Mouse (Mus musculus) ES-E14 (cell line): Measurements from ENCODE around the gene Hpd. TPM values are rescaled to one million over a fixed set of nuclear protein-coding genes. Genes with fewer than 3 reads are reported as not detected.
A peak's percentile ranks its signal among the peaks of the same experiment; 100 is the strongest.

Experiments
- DNase-seq: peaks from one replicate; pipeline ENCODE4 v3.0.0-alpha.2; 2013; ENCODE audit warnings: low read depth, low spot score
- H3K27ac ChIP-seq: 2 replicates; pipeline ENCODE4 v1.5.1; 2012; ENCODE audit warnings: low read depth, mild to moderate bottlenecking, low read length, moderate library complexity, mixed read lengths; ENCODE audit not compliant: poor library complexity, insufficient read depth, severe bottlenecking
- H3K36me3 ChIP-seq: 2 replicates; pipeline ENCODE4 v1.6.1; 2012; ENCODE audit warnings: mild to moderate bottlenecking, low read length, moderate library complexity, mixed read lengths; ENCODE audit not compliant: control insufficient read depth, poor library complexity, insufficient read depth, severe bottlenecking
- H3K4me1 ChIP-seq, 2 experiments: fragments of 150-350 bp in 1 of 2; sonication (generic) in 1 of 2; 2 replicates each; pipeline ENCODE4 v1.6.1; 2012; ENCODE audit warnings: low read length in 2 of 2, mild to moderate bottlenecking in 1 of 2, mixed read lengths in 1 of 2; ENCODE audit not compliant: control insufficient read depth in 2 of 2, insufficient read depth in 2 of 2, poor library complexity in 1 of 2
- H3K4me3 ChIP-seq, 2 experiments: fragments of 150-350 bp in 1 of 2; sonication (generic) in 1 of 2; 2 replicates each; pipeline ENCODE4 v1.5.1; 2012; ENCODE audit warnings: low read length in 2 of 2, low read depth in 1 of 2, mild to moderate bottlenecking in 1 of 2, mixed read lengths in 1 of 2; ENCODE audit not compliant: insufficient read depth in 1 of 2, poor library complexity in 1 of 2, severe bottlenecking in 1 of 2
- H3K9ac ChIP-seq: 2 replicates; pipeline ENCODE4 v1.6.1; 2012; ENCODE audit warnings: low read depth, mild to moderate bottlenecking, low read length, mixed read lengths; ENCODE audit not compliant: poor library complexity, insufficient read depth, severe bottlenecking
- H3K9me3 ChIP-seq: fragments of 150-350 bp; sonication (generic); 2 replicates; pipeline ENCODE4 v1.6.1; 2012; ENCODE audit warnings: low read depth, mild to moderate bottlenecking, low read length; ENCODE audit not compliant: control insufficient read depth, insufficient read depth
- CHD2 ChIP-seq: IDR thresholded peaks from 2 replicates; pipeline ENCODE4 v1.6.1; 2014; ENCODE audit warnings: mild to moderate bottlenecking, low read depth, low read length, inconsistent platforms
- HCFC1 ChIP-seq: IDR thresholded peaks from 2 replicates; pipeline ENCODE4 v1.6.1; 2012; ENCODE audit warnings: low read length, inconsistent platforms, borderline replicate concordance; ENCODE audit not compliant: insufficient read depth
- MAFK ChIP-seq: IDR thresholded peaks from 2 replicates; pipeline ENCODE4 v1.6.1; 2014; ENCODE audit warnings: mild to moderate bottlenecking, low read depth, low read length, inconsistent platforms; ENCODE audit not compliant: insufficient read depth
- ZC3H11A ChIP-seq: IDR thresholded peaks from 2 replicates; pipeline ENCODE4 v1.6.1; 2012; ENCODE audit warnings: low read depth, mild to moderate bottlenecking, inconsistent platforms, low read length, borderline replicate concordance
- ZNF384 ChIP-seq: IDR thresholded peaks from 2 replicates; pipeline ENCODE4 v1.6.1; 2012; ENCODE audit warnings: low read depth, low read length, inconsistent platforms
- in situ Hi-C, 2 experiments: fragments of 600-800 bp; cut with MboI; formaldehyde crosslinking; loops; one replicate each; pipeline ENCODE4 v1.15.1; 2025; ENCODE audit warnings: low sequenced_read_pairs in 2 of 2, inconsistent platforms in 1 of 2; ENCODE audit not compliant: unreplicated experiment in 2 of 2
- total RNA-seq: library from RNA; depleted of rRNA; stranded (reverse); fragments of 300-350 nt; gene quantifications from 2 replicates; pipeline ENCODE4 v1.2.3, GENCODE M21; 2012

Hpd gene
- total RNA-seq, 1 experiment, result not detected

DNA sequence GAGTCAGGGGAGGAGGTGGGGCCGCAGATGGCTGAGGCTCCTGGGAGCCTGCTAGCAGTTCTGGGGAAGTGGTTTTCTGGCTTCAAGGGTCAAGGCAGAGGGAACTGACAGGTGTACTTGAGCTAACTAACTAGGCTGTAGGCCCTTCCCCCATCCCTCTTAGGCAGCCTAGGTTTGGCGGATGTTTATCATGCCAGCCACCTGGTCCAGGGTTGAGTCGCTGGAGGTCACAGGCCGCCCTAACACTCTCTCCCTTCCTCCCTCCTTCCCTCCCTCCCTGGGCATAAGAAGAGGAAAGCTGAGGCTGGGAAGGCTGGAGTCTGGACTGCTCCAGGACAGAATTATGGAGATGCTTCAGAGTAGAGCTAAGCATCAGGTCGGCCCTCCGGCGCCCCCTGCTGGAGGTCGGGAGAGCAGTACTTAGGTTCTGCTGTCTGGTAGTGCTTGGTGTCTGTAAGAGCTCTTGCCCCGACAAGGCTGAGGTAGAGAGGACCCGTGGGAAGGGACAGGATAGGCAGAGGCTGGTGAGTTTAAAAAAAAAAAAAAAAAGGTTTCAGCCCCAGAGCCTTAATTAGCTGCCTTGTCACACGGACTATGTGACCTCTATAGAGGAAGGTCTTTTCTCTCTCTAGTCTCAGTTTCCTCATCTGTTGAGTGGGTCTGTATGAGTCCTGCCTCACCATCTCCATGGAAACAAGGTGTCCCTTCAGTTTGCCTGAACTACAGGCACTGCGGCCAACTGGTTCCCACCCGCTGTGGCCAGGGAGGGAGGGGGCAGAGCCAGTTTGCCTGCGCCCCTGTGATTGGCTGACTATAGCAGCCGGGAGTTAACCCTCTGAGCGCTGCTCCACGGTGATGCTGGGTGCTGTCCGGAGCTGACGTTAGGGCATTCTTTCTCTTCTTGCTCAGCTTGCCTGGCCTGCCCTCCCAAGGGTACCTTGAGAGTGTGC is 32.8 kb downstream of the Hpd start:
- Histone ChIP-seq H3K9me3 (no peaks in the 10 kb centered on the region), H3K9ac (0 out of 2 replicates have a peak overlapping the region, but pooled peaks have one; percentile 41), H3K36me3 (peaks cover 58% of the 10 kb centered on the region), H3K4me3 (peak overlapping the region; percentile 31 to 61), H3K4me1 (peaks cover 5 to 45% of the 10 kb centered on the region in 2 experiments; a peak in 2 of 4 replicates), H3K27ac (peak overlapping the region; percentile 37)
- in situ Hi-C loops, result no loop called here
- TF ChIP-seq CHD2 (no peak), ZC3H11A (peak; percentile 60; the same call in 1 of the 2 replicates), MAFK (no peak), ZNF384 (peak; percentile 88), HCFC1 (no peak; the same call in 1 of the 2 replicates)
- DNase-seq, result peak; percentile 83

DNA sequence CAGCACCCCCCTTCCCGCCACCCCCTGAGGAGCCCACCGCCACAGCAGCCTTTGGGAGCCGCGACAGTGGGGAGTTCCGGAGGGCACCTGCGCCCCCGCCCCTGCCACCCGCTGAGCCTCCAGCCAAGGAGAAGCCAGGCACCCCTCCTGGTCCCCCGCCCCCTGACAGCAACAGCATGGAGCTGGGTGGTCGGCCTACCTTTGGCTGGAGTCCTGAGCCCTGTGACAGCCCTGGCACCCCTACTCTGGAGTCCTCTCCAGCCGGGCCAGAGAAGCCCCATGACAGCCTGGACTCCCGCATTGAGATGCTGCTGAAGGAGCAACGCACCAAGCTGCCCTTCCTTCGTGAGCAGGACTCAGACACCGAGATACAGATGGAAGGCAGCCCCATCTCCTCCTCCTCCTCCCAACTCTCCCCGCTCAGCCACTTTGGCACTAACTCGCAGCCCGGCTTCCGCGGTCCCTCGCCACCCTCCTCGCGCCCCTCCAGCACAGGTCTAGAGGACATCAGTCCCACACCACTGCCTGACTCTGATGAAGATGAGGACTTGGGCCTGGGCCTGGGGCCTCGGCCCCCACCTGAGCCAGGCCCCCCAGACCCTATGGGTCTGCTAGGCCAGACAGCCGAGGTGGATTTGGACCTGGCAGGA is 34.3 kb downstream of the Hpd start:
- no peak overlapping the region for H3K9ac ChIP-seq
- H3K4me1 ChIP-seq, result peaks cover 10 to 45% of the 10 kb centered on the region in 2 experiments; a peak in 3 of 4 replicates
- no peak for DNase-seq
- peaks cover 61% of the 10 kb centered on the region for H3K36me3 ChIP-seq
- in situ Hi-C loops, result no loop called here
- no peaks in the 10 kb centered on the region for H3K9me3 ChIP-seq
- TF ChIP-seq HCFC1, result no peak
- TF ChIP-seq ZC3H11A, result no peak
- TF ChIP-seq ZNF384, result no peak
- TF ChIP-seq MAFK, result no peak
- TF ChIP-seq CHD2, result no peak
- peak overlapping the region in 1 of 2 experiments; percentile 18; a peak in 1 of 4 replicates for H3K4me3 ChIP-seq
- H3K27ac ChIP-seq, result no peak overlapping the region

GRCm38 (mm10) chr5:123147569-123147968 is 35.0 kb downstream of the Hpd start:
- no peak overlapping the region for H3K27ac ChIP-seq
- peaks cover 55% of the 10 kb centered on the region for H3K36me3 ChIP-seq
- TF ChIP-seq CHD2 (no peak), HCFC1 (no peak), MAFK (no peak), ZNF384 (no peak), ZC3H11A (no peak)
- H3K4me1 ChIP-seq, result peaks cover 10 to 41% of the 10 kb centered on the region in 2 experiments; a peak in 3 of 4 replicates
- peak overlapping the region in 1 of 2 experiments; percentile 19; a peak in 1 of 4 replicates for H3K4me3 ChIP-seq
- in situ Hi-C loops, result no loop called here
- DNase-seq, result no peak
- no peaks in the 10 kb centered on the region for H3K9me3 ChIP-seq
- no peak overlapping the region for H3K9ac ChIP-seq

- in situ Hi-C loops, result no loop called here
- H3K4me1 ChIP-seq, result peaks cover 10 to 30% of the 10 kb centered on the region in 2 experiments; a peak in 2 of 4 replicates
- no peak for DNase-seq
- no peak for TF ChIP-seq HCFC1
- H3K9ac ChIP-seq, result no peak overlapping the region
- H3K9me3 ChIP-seq, result no peaks in the 10 kb centered on the region
- H3K36me3 ChIP-seq, result peaks cover 45% of the 10 kb centered on the region
- no peak overlapping the region for H3K4me3 ChIP-seq
- H3K27ac ChIP-seq, result no peak overlapping the region
These were observed 36.2 kb downstream of the Hpd start for GRCm38 (mm10) chr5:123146357-123146756.
